Mouse (Mus musculus): ENCODE data around the gene Abca8b. TPM values are rescaled to one million over a fixed set of nuclear protein-coding genes. Genes with fewer than 3 reads are reported as not detected.

The Abca8b gene
- 0.76 and 0.87 TPM in 2 replicates for polyA plus RNA-seq (2014; fragmentation: Nextera tagmentation; extraction: Ambion mirVana)

DNA sequence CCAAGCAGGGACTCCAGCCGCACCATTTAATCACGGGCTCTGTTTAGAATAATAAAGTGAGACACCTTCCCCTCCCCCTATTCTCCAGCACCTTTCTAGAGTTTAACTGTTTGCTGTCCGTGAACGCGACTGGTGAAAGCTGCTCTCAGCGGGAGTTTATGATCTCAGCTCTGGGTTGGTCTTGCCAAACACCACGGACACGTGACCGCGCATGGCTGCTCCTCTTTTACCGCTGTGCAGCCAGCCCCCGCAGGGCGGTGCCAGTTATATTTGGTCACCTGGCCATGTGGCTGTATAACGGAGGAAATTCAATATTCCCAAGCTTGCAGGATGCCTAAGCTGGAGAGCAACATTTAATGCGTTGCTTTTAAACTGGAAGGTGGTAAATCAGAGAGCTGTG is at the start of gene Abca8b:
Abca8b (minus strand) TSS at position 222 of the 400 bp plus-strand sequence.
- Histone ChIP-seq H3K36me3 (ENCODE audit: control insufficient read depth, insufficient read depth, low read length) (no peaks in the 10 kb centered on the region), H3K4me1 (ENCODE audit: control insufficient read depth, insufficient read depth, low read length) (peaks cover 2% of the 10 kb centered on the region; the same call in 1 of the 2 replicates), H3K4me2 (peak within 1 kb of the TSS; percentile 66), H3K4me3 (ENCODE audit: low read depth, low read length) (peak within 1 kb of the TSS; percentile 47), H3K9ac (ENCODE audit: low read depth, low read length) (peak within 1 kb of the TSS; percentile 61), H3K9me3 (replicated peaks; ENCODE audit: control insufficient read depth, low read length) (no peaks in the 10 kb centered on the region), H3K27me3 (ENCODE audit: control insufficient read depth, insufficient read depth, low read length) (no peaks in the 10 kb centered on the region), H3K27ac (ENCODE audit: low read depth, low read length) (0 out of 2 replicates have a peak within 1 kb of the TSS, but pooled peaks have one; percentile 22)
- WGBS (ENCODE audit: insufficient replicate concordance) = under 1% methylated on average over 15 of the region's 15 CpGs
- ATAC-seq (replicated peaks; ENCODE audit: insufficient number of reproducible peaks, low FRiP score, low TSS enrichment) = peak; percentile 89

GRCm38 (mm10) chr11:110037795-110038194 is 42.1 kb upstream of the Abca8b start:
- 88% methylated on average over 2 of the region's 2 CpGs for WGBS (ENCODE audit: insufficient replicate concordance)
- no peak overlapping the region for H3K9ac ChIP-seq (ENCODE audit: low read depth, low read length)

DNA sequence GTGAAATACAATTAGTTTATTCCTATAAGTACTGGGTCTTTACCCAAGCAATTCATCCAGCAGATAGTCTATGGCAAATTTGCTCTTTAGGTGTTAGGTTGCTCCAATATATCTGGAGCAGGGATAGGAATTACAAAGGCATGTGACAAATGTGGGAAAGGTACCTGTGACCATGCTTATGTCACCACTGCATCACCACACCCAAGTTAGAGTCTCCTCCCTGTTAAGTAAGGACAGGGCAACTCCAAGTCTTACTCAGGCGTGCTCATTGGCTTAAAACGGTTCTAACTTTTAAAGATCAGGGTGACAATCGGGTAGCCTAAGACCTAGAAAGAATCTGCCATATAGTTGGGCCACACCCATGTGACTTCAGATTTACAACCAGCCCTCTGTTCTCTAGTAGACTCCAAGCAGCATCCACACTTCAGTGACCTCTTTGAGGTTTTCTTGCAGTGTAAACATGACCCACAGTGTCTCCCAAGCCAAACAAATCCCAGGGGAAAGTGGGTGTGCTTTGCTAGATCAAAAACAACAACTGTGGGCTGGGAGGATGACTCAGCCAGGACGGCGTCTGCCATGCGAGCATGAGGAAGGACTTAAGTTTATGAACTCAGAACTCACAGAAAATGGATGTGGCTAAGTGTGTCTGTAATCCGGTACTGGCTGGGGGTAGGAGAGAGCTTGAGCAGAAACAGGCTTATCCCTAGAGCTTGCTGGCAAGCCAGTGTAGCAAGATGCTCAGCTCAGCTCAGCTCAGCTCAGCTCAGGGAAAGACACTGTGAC is 33.5 kb upstream of the Abca8b start:
- WGBS (ENCODE audit: insufficient replicate concordance) = 66% methylated on average over 7 of the region's 7 CpGs
- Histone ChIP-seq H3K9me3 (replicated peaks; ENCODE audit: control insufficient read depth, low read length) (no peaks in the 10 kb centered on the region), H3K4me3 (ENCODE audit: low read depth, low read length) (no peak overlapping the region), H3K27me3 (ENCODE audit: control insufficient read depth, insufficient read depth, low read length) (no peaks in the 10 kb centered on the region), H3K27ac (ENCODE audit: low read depth, low read length) (no peak overlapping the region), H3K4me2 (no peak overlapping the region), H3K9ac (ENCODE audit: low read depth, low read length) (no peak overlapping the region), H3K36me3 (ENCODE audit: control insufficient read depth, insufficient read depth, low read length) (no peaks in the 10 kb centered on the region), H3K4me1 (ENCODE audit: control insufficient read depth, insufficient read depth, low read length) (no peaks in the 10 kb centered on the region)
- ATAC-seq (replicated peaks; ENCODE audit: insufficient number of reproducible peaks, low FRiP score, low TSS enrichment) = no peak

More at GRCm38 (mm10) chr11:110037795-110038194, 42.1 kb upstream of the Abca8b start:
- Histone ChIP-seq H3K36me3 (ENCODE audit: control insufficient read depth, insufficient read depth, low read length) (no peaks in the 10 kb centered on the region), H3K9me3 (replicated peaks; ENCODE audit: control insufficient read depth, low read length) (no peaks in the 10 kb centered on the region), H3K4me1 (ENCODE audit: control insufficient read depth, insufficient read depth, low read length) (no peaks in the 10 kb centered on the region), H3K4me3 (ENCODE audit: low read depth, low read length) (no peak overlapping the region), H3K27me3 (ENCODE audit: control insufficient read depth, insufficient read depth, low read length) (no peaks in the 10 kb centered on the region), H3K27ac (ENCODE audit: low read depth, low read length) (no peak overlapping the region), H3K4me2 (no peak overlapping the region)
- no peak for ATAC-seq (replicated peaks; ENCODE audit: insufficient number of reproducible peaks, low FRiP score, low TSS enrichment)

GRCm38 (mm10) chr11:110010836-110011546 is 15.3 kb upstream of the Abca8b start:
- Histone ChIP-seq H3K27me3 (ENCODE audit: control insufficient read depth, insufficient read depth, low read length) (no peaks in the 10 kb centered on the region), H3K27ac (ENCODE audit: low read depth, low read length) (no peak overlapping the region), H3K4me2 (no peak overlapping the region), H3K4me3 (ENCODE audit: low read depth, low read length) (no peak overlapping the region), H3K4me1 (ENCODE audit: control insufficient read depth, insufficient read depth, low read length) (no peaks in the 10 kb centered on the region), H3K9ac (ENCODE audit: low read depth, low read length) (no peak overlapping the region), H3K36me3 (ENCODE audit: control insufficient read depth, insufficient read depth, low read length) (no peaks in the 10 kb centered on the region), H3K9me3 (replicated peaks; ENCODE audit: control insufficient read depth, low read length) (no peaks in the 10 kb centered on the region)
- no peak for ATAC-seq (replicated peaks; ENCODE audit: insufficient number of reproducible peaks, low FRiP score, low TSS enrichment)
- 73% methylated on average over 2 of the region's 2 CpGs for WGBS (ENCODE audit: insufficient replicate concordance)

GRCm38 (mm10) chr11:109995013-109995412 is 632 bp downstream of the Abca8b start:
- Histone ChIP-seq H3K9ac (ENCODE audit: low read depth, low read length) (no peak overlapping the region), H3K4me2 (peak overlapping the region; percentile 66), H3K4me1 (ENCODE audit: control insufficient read depth, insufficient read depth, low read length) (peaks cover 2% of the 10 kb centered on the region; the same call in 1 of the 2 replicates), H3K36me3 (ENCODE audit: control insufficient read depth, insufficient read depth, low read length) (no peaks in the 10 kb centered on the region), H3K27ac (ENCODE audit: low read depth, low read length) (no peak overlapping the region), H3K9me3 (replicated peaks; ENCODE audit: control insufficient read depth, low read length) (no peaks in the 10 kb centered on the region), H3K27me3 (ENCODE audit: control insufficient read depth, insufficient read depth, low read length) (no peaks in the 10 kb centered on the region), H3K4me3 (ENCODE audit: low read depth, low read length) (peak overlapping the region; percentile 47)
- ATAC-seq (replicated peaks; ENCODE audit: insufficient number of reproducible peaks, low FRiP score, low TSS enrichment) = no peak; the same call in 1 of the 2 replicates
- 10% methylated on average over 3 of the region's 3 CpGs for WGBS (ENCODE audit: insufficient replicate concordance)

- Histone ChIP-seq H3K4me1 (ENCODE audit: control insufficient read depth, insufficient read depth, low read length) (peaks cover 2% of the 10 kb centered on the region; the same call in 1 of the 2 replicates), H3K4me3 (ENCODE audit: low read depth, low read length) (no peak overlapping the region), H3K9ac (ENCODE audit: low read depth, low read length) (no peak overlapping the region), H3K4me2 (no peak overlapping the region), H3K9me3 (replicated peaks; ENCODE audit: control insufficient read depth, low read length) (no peaks in the 10 kb centered on the region), H3K27me3 (ENCODE audit: control insufficient read depth, insufficient read depth, low read length) (no peaks in the 10 kb centered on the region), H3K36me3 (ENCODE audit: control insufficient read depth, insufficient read depth, low read length) (no peaks in the 10 kb centered on the region), H3K27ac (ENCODE audit: low read depth, low read length) (no peak overlapping the region)
- WGBS (ENCODE audit: insufficient replicate concordance) = 44% methylated on average over 6 of the region's 6 CpGs
- ATAC-seq (replicated peaks; ENCODE audit: insufficient number of reproducible peaks, low FRiP score, low TSS enrichment) = no peak
Observed at GRCm38 (mm10) chr11:109994014-109994413, 1.6 kb downstream of the Abca8b start.

- WGBS (ENCODE audit: insufficient replicate concordance) = 67% methylated on average over 3 of the region's 3 CpGs
- Histone ChIP-seq H3K4me3 (ENCODE audit: low read depth, low read length) (no peak overlapping the region), H3K9me3 (replicated peaks; ENCODE audit: control insufficient read depth, low read length) (no peaks in the 10 kb centered on the region), H3K27me3 (ENCODE audit: control insufficient read depth, insufficient read depth, low read length) (no peaks in the 10 kb centered on the region), H3K36me3 (ENCODE audit: control insufficient read depth, insufficient read depth, low read length) (no peaks in the 10 kb centered on the region), H3K9ac (ENCODE audit: low read depth, low read length) (no peak overlapping the region), H3K4me2 (no peak overlapping the region), H3K27ac (ENCODE audit: low read depth, low read length) (no peak overlapping the region), H3K4me1 (ENCODE audit: control insufficient read depth, insufficient read depth, low read length) (peaks cover 2% of the 10 kb centered on the region; the same call in 1 of the 2 replicates)
- no peak for ATAC-seq (replicated peaks; ENCODE audit: insufficient number of reproducible peaks, low FRiP score, low TSS enrichment)
Observed at GRCm38 (mm10) chr11:109991270-109991669, 4.4 kb downstream of the Abca8b start.

DNA sequence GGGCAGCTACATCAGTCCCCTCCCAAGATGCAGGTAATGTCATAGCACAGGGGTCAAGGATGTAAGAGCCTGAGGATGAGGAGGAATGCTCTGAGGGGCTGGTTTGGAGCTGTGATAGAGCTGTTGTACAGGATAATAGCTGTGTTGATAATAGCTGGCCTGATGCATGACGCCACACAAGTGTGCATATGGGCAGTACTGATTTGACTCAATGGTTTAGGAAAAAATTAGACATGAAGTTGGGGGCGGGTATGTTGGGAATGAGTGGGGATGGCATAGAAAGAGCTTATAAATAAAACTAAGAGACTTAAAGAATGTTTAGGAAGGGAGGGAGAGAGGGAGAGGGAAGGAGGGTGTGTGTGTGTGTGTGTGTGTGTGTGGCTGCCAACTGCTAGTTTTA is 5.4 kb downstream of the Abca8b start:
- WGBS (ENCODE audit: insufficient replicate concordance) = 82% methylated on average over 2 of the region's 2 CpGs
- peaks cover 2% of the 10 kb centered on the region; the same call in 1 of the 2 replicates for H3K4me1 ChIP-seq (ENCODE audit: control insufficient read depth, insufficient read depth, low read length)
- no peak for ATAC-seq (replicated peaks; ENCODE audit: insufficient number of reproducible peaks, low FRiP score, low TSS enrichment)
- H3K4me3 ChIP-seq (ENCODE audit: low read depth, low read length) = no peak overlapping the region
- H3K27ac ChIP-seq (ENCODE audit: low read depth, low read length) = no peak overlapping the region
- H3K36me3 ChIP-seq (ENCODE audit: control insufficient read depth, insufficient read depth, low read length) = no peaks in the 10 kb centered on the region
- no peaks in the 10 kb centered on the region for H3K27me3 ChIP-seq (ENCODE audit: control insufficient read depth, insufficient read depth, low read length)
- no peak overlapping the region for H3K4me2 ChIP-seq
- H3K9ac ChIP-seq (ENCODE audit: low read depth, low read length) = no peak overlapping the region
- H3K9me3 ChIP-seq (replicated peaks; ENCODE audit: control insufficient read depth, low read length) = no peaks in the 10 kb centered on the region
